Mouse (Mus musculus): ENCODE results near the gene Kcnj12.

Gene Kcnj12

GRCm38 (mm10) chr11:61059691-61060457 lies 37.5 kb downstream of the Kcnj12 start:
- DNase-seq (ENCODE audit: low spot score), result no peak

GRCm38 (mm10) chr11:61060634-61061033 lies 38.3 kb downstream of the Kcnj12 start:
- DNase-seq (ENCODE audit: low spot score), result no peak

GRCm38 (mm10) chr11:61062548-61063461 lies 40.4 kb downstream of the Kcnj12 start:
- DNase-seq (ENCODE audit: low spot score), result no peak

GRCm38 (mm10) chr11:61063503-61063902 lies 41.1 kb downstream of the Kcnj12 start:
- DNase-seq (ENCODE audit: low spot score), result peak; percentile 42

- no peak for DNase-seq (ENCODE audit: low spot score)
Measured at GRCm38 (mm10) chr11:61065620-61066019, 43.3 kb downstream of the Kcnj12 start.

- DNase-seq (ENCODE audit: low spot score), result no peak
Measured at GRCm38 (mm10) chr11:61067133-61067835, 44.9 kb downstream of the Kcnj12 start.

- DNase-seq (ENCODE audit: low spot score), result peak; percentile 64
Measured at GRCm38 (mm10) chr11:61068866-61069265, 46.5 kb downstream of the Kcnj12 start.

GRCm38 (mm10) chr11:61069645-61070044 lies 47.3 kb downstream of the Kcnj12 start:
- no peak for DNase-seq (ENCODE audit: low spot score)

GRCm38 (mm10) chr11:61074646-61075317 lies 52.4 kb downstream of the Kcnj12 start:
- no peak for DNase-seq (ENCODE audit: low spot score)

- no peak for DNase-seq (ENCODE audit: low spot score)
Measured at GRCm38 (mm10) chr11:61075361-61076326, 53.3 kb downstream of the Kcnj12 start.

- no peak for DNase-seq (ENCODE audit: low spot score)
Measured at GRCm38 (mm10) chr11:61081624-61082023, 59.3 kb downstream of the Kcnj12 start.

- DNase-seq (ENCODE audit: low spot score), result no peak
Measured at GRCm38 (mm10) chr11:61090195-61090594, 67.8 kb downstream of the Kcnj12 start.

GRCm38 (mm10) chr11:61091192-61091591 lies 68.8 kb downstream of the Kcnj12 start:
- DNase-seq (ENCODE audit: low spot score), result no peak

GRCm38 (mm10) chr11:61091642-61092262 lies 69.4 kb downstream of the Kcnj12 start:
- DNase-seq (ENCODE audit: low spot score), result peak; percentile 42

GRCm38 (mm10) chr11:61098046-61098445 lies 75.7 kb downstream of the Kcnj12 start:
- DNase-seq (ENCODE audit: low spot score), result no peak

GRCm38 (mm10) chr11:61102397-61103339 lies 80.3 kb downstream of the Kcnj12 start:
- DNase-seq (ENCODE audit: low spot score), result no peak

- peak; percentile 67 for DNase-seq (ENCODE audit: low spot score)
Measured at GRCm38 (mm10) chr11:61104241-61104901, 82.0 kb downstream of the Kcnj12 start.

GRCm38 (mm10) chr11:61108911-61109361 lies 86.6 kb downstream of the Kcnj12 start:
- DNase-seq (ENCODE audit: low spot score), result no peak

Measured in left cerebral cortex, adult 11 months (tissue).